Mouse (Mus musculus): ENCODE results near the gene Gm10406. TPM values are rescaled to one million over a fixed set of nuclear protein-coding genes. Genes with fewer than 3 reads are reported as not detected.

The Gm10406 gene
- 0.19 and 0.24 TPM in 2 replicates for polyA plus RNA-seq (2015; fragmentation: Nextera tagmentation; extraction: Ambion mirVana)

GRCm38 (mm10) chr14:7026781-7027749 lies at the start of gene Gm10406:
TSS of gene Gm10406 (minus strand) at chr14:7027449.

GRCm38 (mm10) chr14:7044870-7045269 lies 17.6 kb upstream of the Gm10406 start, which contains the start of gene Gm3685:
TSS of gene Gm3685 (minus strand) at chr14:7044970.

GRCm38 (mm10) chr14:6973718-6974117 lies 53.5 kb downstream of the Gm10406 start, which contains the start of gene Gm6356:
TSS of gene Gm6356 (minus strand) at chr14:6973818.

Other genes with a start within 250 kb of the Gm10406 start
- 0.09 TPM in 1 of 2 replicates, not detected in the other for gene Gm3642, start 187.1 kb downstream of the Gm10406 start, polyA plus RNA-seq (2015; fragmentation: Nextera tagmentation; extraction: Ambion mirVana)
- gene Gm3667, start 137.5 kb downstream of the Gm10406 start, polyA plus RNA-seq (2015; fragmentation: Nextera tagmentation; extraction: Ambion mirVana) = 3.1 and 4.0 TPM in 2 replicates
- not detected in 2 replicates for gene Gm6356, start 53.6 kb downstream of the Gm10406 start, polyA plus RNA-seq (2015; fragmentation: Nextera tagmentation; extraction: Ambion mirVana)
- gene Gm3685, start 17.5 kb upstream of the Gm10406 start, polyA plus RNA-seq (2015; fragmentation: Nextera tagmentation; extraction: Ambion mirVana) = not detected in 2 replicates
- 1.1 and 1.2 TPM in 2 replicates for gene Gm3696, start 73.2 kb upstream of the Gm10406 start, polyA plus RNA-seq (2015; fragmentation: Nextera tagmentation; extraction: Ambion mirVana)
- not detected in 2 replicates for gene Gm6676, start 98.0 kb upstream of the Gm10406 start, polyA plus RNA-seq (2015; fragmentation: Nextera tagmentation; extraction: Ambion mirVana)
- gene Gm3512, start 147.1 kb upstream of the Gm10406 start, polyA plus RNA-seq (2015; fragmentation: Nextera tagmentation; extraction: Ambion mirVana) = 1.5 and 1.6 TPM in 2 replicates
- gene Gm16434, start 167.1 kb upstream of the Gm10406 start, polyA plus RNA-seq (2015; fragmentation: Nextera tagmentation; extraction: Ambion mirVana) = not detected in 2 replicates
- not detected in 2 replicates for gene Gm3727, start 237.3 kb upstream of the Gm10406 start, polyA plus RNA-seq (2015; fragmentation: Nextera tagmentation; extraction: Ambion mirVana)

Measured in skeletal muscle tissue, postnatal 0 days (tissue).